Mouse (Mus musculus) T-cell, adult 2 months (primary cell): ENCODE measurements around the gene Znhit6.

ENCODE experiments used
- DNase-seq: peaks from one replicate; pipeline ENCODE4 v3.0.0; 2022; ENCODE audit warnings: low spot score

Znhit6 gene

DNA sequence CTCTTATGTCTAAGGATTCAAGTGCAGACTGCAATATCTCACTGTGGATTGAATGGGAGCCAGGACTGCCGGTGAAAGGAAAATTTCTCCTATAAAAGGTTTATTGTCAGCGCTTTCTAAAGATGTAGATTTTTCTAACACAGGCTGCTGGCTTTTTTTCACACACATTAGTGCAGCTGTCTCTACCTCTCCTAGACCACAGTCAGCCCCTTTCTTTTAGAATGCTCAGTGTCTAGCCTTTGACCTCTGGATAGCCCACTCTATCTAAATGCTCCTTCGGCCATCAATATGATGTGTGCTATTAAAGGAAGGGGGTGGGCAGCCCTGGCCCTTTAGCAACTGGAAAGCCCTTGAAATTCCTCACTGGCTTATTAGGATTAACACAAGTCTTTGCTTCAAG lies 70.0 kb downstream of the Znhit6 start:
- no peak for DNase-seq

GRCm38 (mm10) chr3:145646666-145647065 lies 70.7 kb downstream of the Znhit6 start:
- no peak for DNase-seq

DNA sequence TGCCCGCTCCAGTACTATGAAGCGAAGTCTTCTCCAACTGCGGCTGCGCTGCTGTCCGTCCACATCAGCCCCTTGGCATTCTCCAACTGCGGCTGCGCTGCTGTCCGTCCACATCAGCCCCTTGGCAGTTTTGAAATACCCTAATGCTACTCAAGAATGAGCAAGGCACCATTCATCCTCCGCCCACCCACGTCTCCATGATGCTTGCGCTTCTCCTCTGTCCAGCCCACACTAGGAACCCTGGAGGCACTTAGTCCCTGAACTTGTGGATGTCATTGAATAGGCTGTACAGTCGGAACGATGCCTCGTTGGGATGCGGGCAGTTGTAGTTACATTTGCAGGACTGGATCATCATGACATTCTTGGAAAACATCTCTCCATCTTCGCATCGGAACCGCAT lies 71.4 kb downstream of the Znhit6 start:
- DNase-seq: no peak

GRCm38 (mm10) chr3:145648097-145648931 lies 72.3 kb downstream of the Znhit6 start:
- no peak for DNase-seq

GRCm38 (mm10) chr3:145648991-145649851 lies 73.2 kb downstream of the Znhit6 start:
- no peak for DNase-seq

- no peak for DNase-seq
Measured at GRCm38 (mm10) chr3:145649852-145650202, 73.8 kb downstream of the Znhit6 start, which contains the start of gene Ccn1. Gene Ccn1 (minus strand): TSS chr3:145649981.

DNA sequence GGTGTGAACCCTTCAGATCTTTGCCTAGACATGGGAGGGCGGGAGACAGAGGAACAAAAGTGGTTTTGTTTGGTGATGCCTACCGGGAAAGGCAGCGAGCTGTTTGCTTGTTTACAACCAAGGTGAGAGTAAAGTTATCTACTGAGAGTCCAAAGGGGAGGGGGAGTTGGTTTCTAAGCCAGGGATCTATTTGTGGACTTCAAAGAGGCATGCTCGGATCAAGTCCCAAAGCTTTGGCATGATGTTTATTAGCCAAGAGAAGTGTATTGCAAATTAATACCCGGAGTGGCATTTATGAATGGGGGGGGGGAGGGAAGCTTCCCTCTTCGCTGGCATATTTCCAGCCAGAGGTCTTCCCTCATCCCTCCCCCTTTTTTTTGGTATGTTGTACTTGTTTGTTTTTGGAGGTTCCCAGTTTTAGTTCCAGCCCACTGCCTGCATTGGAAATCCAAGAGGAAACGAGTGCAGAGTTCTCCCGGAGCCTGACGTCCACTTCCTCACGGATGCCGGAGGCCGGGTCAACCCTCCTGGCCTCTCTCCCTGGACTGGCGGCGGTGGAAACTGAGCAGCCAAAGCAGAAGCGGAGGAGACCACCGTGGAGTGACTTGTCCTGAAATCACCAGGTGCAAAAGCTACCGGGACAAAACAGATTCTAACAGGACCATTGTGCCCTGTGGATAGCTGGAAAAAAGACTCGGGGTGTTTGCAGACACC lies 74.5 kb downstream of the Znhit6 start:
- DNase-seq: no peak

DNA sequence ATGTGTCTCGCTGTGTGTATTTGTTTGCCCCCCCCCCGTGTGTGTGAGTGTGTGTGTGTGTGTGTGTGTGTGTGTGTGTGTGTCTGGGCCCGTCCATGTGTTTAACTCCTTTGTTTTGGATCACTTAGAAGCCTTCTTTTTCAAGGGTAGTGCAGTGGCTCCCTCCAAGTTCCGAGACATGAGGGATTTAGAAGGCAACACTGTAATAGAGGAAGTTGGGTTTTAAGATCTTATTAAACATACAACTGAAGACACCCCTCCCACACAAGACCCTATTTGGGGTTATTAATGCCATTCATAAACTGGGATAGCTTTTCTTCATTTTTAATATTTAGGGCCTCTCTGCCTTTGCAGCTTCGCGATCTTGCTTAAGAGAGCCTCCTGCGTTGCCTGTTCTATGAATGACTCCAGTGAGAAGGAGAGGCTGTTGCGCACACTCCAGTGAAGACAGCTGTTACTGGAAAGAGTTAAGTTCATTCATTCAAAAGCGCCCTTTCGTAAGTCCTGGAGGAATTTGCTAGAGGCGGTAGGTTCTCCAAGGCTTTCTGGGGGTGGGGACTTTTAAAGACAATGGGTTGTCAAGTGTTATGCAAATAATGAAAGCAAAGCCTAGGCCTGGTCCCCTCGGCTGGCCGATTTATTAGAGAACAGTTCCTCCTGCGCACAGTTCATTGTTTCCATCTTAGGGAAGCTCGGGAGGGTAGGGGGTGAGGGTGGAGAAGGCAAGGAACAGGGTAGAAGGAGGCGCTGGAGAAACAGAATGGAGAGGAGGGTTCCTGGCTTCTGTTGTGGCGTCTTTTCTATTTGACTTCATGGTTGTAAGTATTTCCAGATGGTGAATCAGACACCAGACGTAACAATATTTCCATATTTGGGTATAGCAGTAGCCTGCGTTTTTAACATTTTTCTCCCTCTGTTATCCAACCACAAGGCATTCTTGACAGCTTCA lies 75.3 kb downstream of the Znhit6 start:
- no peak for DNase-seq

- DNase-seq: no peak
Measured at GRCm38 (mm10) chr3:145651978-145652321, 75.9 kb downstream of the Znhit6 start.

DNA sequence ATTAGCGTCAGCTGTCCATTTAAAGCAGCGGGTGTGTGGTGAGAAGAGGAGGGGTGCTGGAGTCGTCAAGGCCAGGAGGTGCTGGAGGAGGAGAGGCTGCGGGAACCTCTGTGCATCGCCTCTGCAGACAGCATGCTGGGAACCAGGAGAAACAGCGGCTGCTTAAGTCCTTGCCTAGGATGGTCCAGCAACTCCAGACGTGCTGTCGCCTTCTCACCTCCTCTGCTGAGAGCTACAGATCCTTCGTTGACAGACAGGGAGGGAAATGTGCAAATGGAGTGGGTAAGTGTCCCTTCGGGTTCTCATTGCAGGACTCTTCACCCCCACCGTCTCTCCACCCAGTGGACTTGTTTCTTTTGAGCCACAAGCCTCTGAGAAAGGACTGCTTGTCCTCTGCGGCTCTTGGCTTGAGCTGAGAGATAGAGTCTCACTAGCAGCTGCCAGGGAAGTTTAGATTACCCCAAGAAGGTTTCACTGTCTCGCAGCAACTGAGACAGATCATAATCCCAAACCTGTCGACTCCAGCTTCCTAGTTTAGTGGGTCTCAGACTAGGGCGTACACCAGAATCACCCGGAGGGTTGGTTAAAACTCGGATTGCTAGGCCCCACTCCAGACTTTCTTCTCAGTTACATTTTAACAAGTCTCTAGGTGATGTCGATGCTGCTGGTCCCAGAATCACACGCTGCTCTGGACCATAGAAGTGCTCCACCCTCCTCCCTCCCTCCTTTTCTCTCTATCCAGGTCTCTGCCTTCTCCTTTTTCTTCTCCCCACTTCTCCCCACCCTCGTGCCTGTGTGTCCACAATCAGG lies 76.5 kb downstream of the Znhit6 start:
- no peak for DNase-seq

- DNase-seq: no peak
Measured at GRCm38 (mm10) chr3:145653191-145653940, 77.4 kb downstream of the Znhit6 start.

- no peak for DNase-seq
Measured at GRCm38 (mm10) chr3:145654028-145654427, 78.0 kb downstream of the Znhit6 start.
